26 mouse cellular contexts compared by ENCODE assay signal in the genomic region with DNA sequence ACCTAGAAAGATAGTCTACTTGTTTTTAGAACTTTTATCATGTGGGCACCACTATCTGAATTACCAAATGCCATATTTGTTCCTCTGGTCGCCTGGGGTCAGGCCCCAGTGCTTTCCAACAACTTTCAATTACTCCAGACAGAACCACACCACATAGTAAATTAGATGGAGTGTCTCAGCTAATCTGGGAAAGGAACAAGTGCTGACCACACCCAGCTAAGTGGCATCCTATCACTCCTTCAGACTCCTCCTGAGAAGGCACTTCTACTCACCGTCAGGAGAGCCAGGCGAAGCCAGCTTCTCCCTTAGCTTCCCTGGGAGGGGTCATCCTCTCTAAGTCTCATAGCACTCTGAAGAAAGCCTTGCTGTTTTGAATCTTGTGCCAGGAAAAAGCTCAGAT.
DNase-seq lines count a peak whose midpoint lies in the region; ATAC-seq and TF ChIP-seq lines count a peak whose summit lies in the region.
"Had no signal": no experiment of that assay in that cellular context is flagged by ENCODE, and none has a peak within 500 bp of the region (broad histone marks: within the 10 kb centered on the region; RNA-seq: fewer than 3 reads in every experiment).

No protein-coding gene starts in this region.

- no peaks in the 10 kb centered on the region for H3K9me3 ChIP-seq in megakaryocyte, embryonic 14.5 days
- H3K9me3 ChIP-seq: embryonic facial prominence, embryonic 10.5 days; embryonic facial prominence, embryonic 12.5 days; forebrain, embryonic 13.5 days; forebrain, embryonic 15.5 days; G1E had no signal

- 92% methylated on average over 3 of the region's 3 CpGs for WGBS in thymus, adult 2 months

- H3K4me1 ChIP-seq in megakaryocyte, embryonic 14.5 days, result peaks cover 87% of the 10 kb centered on the region
- no peaks in the 10 kb centered on the region; the same call in none of the 2 replicates for H3K4me1 ChIP-seq in thymus, adult 2 months (replicated peaks; ENCODE audit: control insufficient read depth, insufficient read depth, low read length)
- H3K4me1 ChIP-seq: embryonic facial prominence, embryonic 10.5 days; embryonic facial prominence, embryonic 12.5 days had no signal

- no peaks in the 10 kb centered on the region for H3K27me3 ChIP-seq in megakaryocyte, embryonic 14.5 days (replicated peaks)
- H3K27me3 ChIP-seq in thymus, adult 2 months (ENCODE audit: control insufficient read depth, insufficient read depth, low read length), result no peaks in the 10 kb centered on the region
- H3K27me3 ChIP-seq: CH12.LX; embryonic facial prominence, embryonic 12.5 days; forebrain, embryonic 13.5 days; forebrain, embryonic 15.5 days; Patski had no signal

- no peak for TF ChIP-seq POLR2A in thymus, adult 2 months (IDR thresholded peaks at IDR 0.05; ENCODE audit: control insufficient read depth, extremely low read depth, insufficient read depth, low read length, poor library complexity)

- H3K36me3 ChIP-seq in megakaryocyte, embryonic 14.5 days (replicated peaks; ENCODE audit: low read length), result peaks cover 22% of the 10 kb centered on the region
- H3K36me3 ChIP-seq in thymus, adult 2 months (ENCODE audit: control insufficient read depth, insufficient read depth, low read length), result no peaks in the 10 kb centered on the region; the same call in 1 of the 2 replicates
- H3K36me3 ChIP-seq: embryonic facial prominence, embryonic 10.5 days; embryonic facial prominence, embryonic 12.5 days; forebrain, embryonic 15.5 days; G1E had no signal

- peak; percentile 78 for DNase-seq in heart, adult 11 months
- DNase-seq in heart, postnatal 25 days (ENCODE audit: low spot score), result no peak
- no peak for DNase-seq in thymus, adult 2 months
- no peak for DNase-seq in thymus, adult 18-20 months
- DNase-seq in cerebellum, postnatal 25 days, result no peak
- DNase-seq: adrenal gland, adult 8-10 months; adrenal gland, postnatal 14 days; adrenal gland, postnatal 36 days; B cell, adult 2 months; cerebellum, adult 11 months; cerebellum, adult 18-20 months; cerebellum, adult 9-10 months; cerebellum, postnatal 10 days; cerebellum, postnatal 36 days; forebrain, postnatal 0 days had no signal

- H3K4me3 ChIP-seq in megakaryocyte, embryonic 14.5 days (replicated peaks), result peak overlapping the region; percentile 6
- H3K4me3 ChIP-seq in thymus, adult 2 months (ENCODE audit: control insufficient read depth, insufficient read depth, low read length), result no peak overlapping the region
- H3K4me3 ChIP-seq: embryonic facial prominence, embryonic 10.5 days; embryonic facial prominence, embryonic 12.5 days; forebrain, embryonic 13.5 days; forebrain, embryonic 15.5 days had no signal

- H3K27ac ChIP-seq in thymus, adult 2 months (ENCODE audit: control insufficient read depth, insufficient read depth, low read length), result peak overlapping the region; percentile 15; the same call in 1 of the 2 replicates
- H3K27ac ChIP-seq: embryonic facial prominence, embryonic 10.5 days; embryonic facial prominence, embryonic 12.5 days; forebrain, embryonic 13.5 days; forebrain, embryonic 15.5 days had no signal

- intact Hi-C loops in heart, postnatal 25 days (cut with DNase I), result no loop called here

- no peak for TF ChIP-seq CTCF in thymus, adult 2 months (IDR thresholded peaks at IDR 0.05; ENCODE audit: borderline replicate concordance, control insufficient read depth, extremely low read depth, insufficient read depth, low read length, poor library complexity)

- ATAC-seq in megakaryocyte, adult 5-6 weeks (ENCODE audit: poor library complexity, severe bottlenecking), result no peak
- ATAC-seq in megakaryocyte-erythroid progenitor cell, adult 5-6 weeks (replicated peaks; ENCODE audit: low FRiP score, low TSS enrichment, poor library complexity, severe bottlenecking), result peak; percentile 72
- ATAC-seq: activated CD4-positive, CD25-positive, alpha-beta regulatory T cell, adult 4 months; forebrain, embryonic 13.5 days; forebrain, embryonic 15.5 days; forebrain, postnatal 0 days; Patski had no signal
